ENCODE assay signal across 10 mouse cellular contexts in genomic region chr1:184612880-184613279, GRCm38 (mm10).
"Had no signal": no experiment of that assay in that cellular context is flagged by ENCODE, and none has a peak within 500 bp of the region (broad histone marks: within the 10 kb centered on the region; RNA-seq: fewer than 3 reads in every experiment).

No protein-coding gene starts in this region.

- ATAC-seq: liver, postnatal 0 days had no signal

- DNase-seq: kidney, adult 2 months; kidney, postnatal 25 days; layer of hippocampus, postnatal 36 days; liver, postnatal 0 days; lung, postnatal 14 days; lung, postnatal 4 days; midbrain, embryonic 14.5 days; retina, postnatal 1 day; thymus, adult 18-20 months; thymus, postnatal 36 days had no signal
